Mouse (Mus musculus): Measurements from ENCODE around the gene Prr18. TPM values are rescaled to one million over a fixed set of nuclear protein-coding genes. Genes with fewer than 3 reads are reported as not detected.

The Prr18 gene
- polyA plus RNA-seq, 1 experiment from 2014 or later: 0.17 TPM

Other genes with a start within 250 kb of the Prr18 start
- gene Gm49673, start 189.7 kb upstream of the Prr18 start, polyA plus RNA-seq (2015; fragmentation: Nextera tagmentation; extraction: Ambion mirVana): 0.11 TPM in 1 of 2 replicates, not detected in the other
- 39.0 and 39.6 TPM in 2 replicates for gene Rnaset2a, start 189.4 kb upstream of the Prr18 start, polyA plus RNA-seq (2015; fragmentation: Nextera tagmentation; extraction: Ambion mirVana)
- gene Fgfr1op, start 172.0 kb upstream of the Prr18 start, polyA plus RNA-seq (2015; fragmentation: Nextera tagmentation; extraction: Ambion mirVana): 31.4 and 32.0 TPM in 2 replicates
- gene Ccr6, start 101.4 kb upstream of the Prr18 start, polyA plus RNA-seq (2015; fragmentation: Nextera tagmentation; extraction: Ambion mirVana): 0.75 and 0.78 TPM in 2 replicates
- 223 and 235 TPM in 2 replicates for gene Mpc1, start 54.6 kb upstream of the Prr18 start, polyA plus RNA-seq (2015; fragmentation: Nextera tagmentation; extraction: Ambion mirVana)
- gene Sft2d1, start 26.4 kb upstream of the Prr18 start, polyA plus RNA-seq (2015; fragmentation: Nextera tagmentation; extraction: Ambion mirVana): 91.7 and 92.5 TPM in 2 replicates
- 0.22 and 0.24 TPM in 2 replicates for gene T2, start 18.5 kb downstream of the Prr18 start, polyA plus RNA-seq (2015; fragmentation: Nextera tagmentation; extraction: Ambion mirVana)
- gene T, start 97.0 kb downstream of the Prr18 start, polyA plus RNA-seq (2015; fragmentation: Nextera tagmentation; extraction: Ambion mirVana): 0.17 and 0.23 TPM in 2 replicates
- 0.61 and 1.0 TPM in 2 replicates for gene Pde10a, start 187.9 kb downstream of the Prr18 start, polyA plus RNA-seq (2015; fragmentation: Nextera tagmentation; extraction: Ambion mirVana)
- not detected in 2 replicates for gene Gm17087, start 229.5 kb downstream of the Prr18 start, polyA plus RNA-seq (2015; fragmentation: Nextera tagmentation; extraction: Ambion mirVana)